Mouse (Mus musculus): ENCODE data around the gene Col16a1.

DNA sequence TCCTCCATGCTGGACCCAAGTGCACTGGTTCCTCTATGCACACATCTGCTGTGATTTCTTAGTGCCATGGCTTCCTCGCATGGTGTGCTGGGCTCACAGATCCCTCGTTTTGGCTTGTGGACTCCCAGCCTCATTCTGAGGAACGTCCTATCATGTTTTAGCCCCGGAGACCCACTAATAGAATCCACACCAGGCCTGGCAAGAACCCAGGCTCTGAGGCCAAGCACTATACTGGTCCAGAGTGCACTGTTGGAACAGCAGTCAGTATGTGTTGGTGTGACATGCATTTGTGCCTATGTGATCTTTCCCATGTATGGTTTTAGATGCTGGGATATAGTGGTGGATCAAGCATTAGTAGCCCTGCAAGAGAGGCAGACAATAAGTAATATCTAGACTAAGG, 25.7 kb downstream of the Col16a1 start:
- TF ChIP-seq CTCF (IDR thresholded peaks at IDR 0.05; ENCODE audit: extremely low read depth, insufficient read length, insufficient replicate concordance, low read depth, low read length) (no peak), POLR2A (IDR thresholded peaks at IDR 0.05; ENCODE audit: low read depth, low read length) (no peak)
